Mouse (Mus musculus) C2C12 (cell line): Measurements from ENCODE around the gene Prtn3.

Experiments used
- CTCF ChIP-seq: IDR thresholded peaks from one replicate; pipeline ENCODE4 v1.5.1; 2011; ENCODE audit not compliant: control insufficient read depth, insufficient read depth, insufficient read length
- MAX ChIP-seq: IDR thresholded peaks from one replicate; pipeline ENCODE4 v1.6.1; 2011; ENCODE audit warnings: mild to moderate bottlenecking, control low read depth
- USF1 ChIP-seq: IDR thresholded peaks from one replicate; pipeline ENCODE4 v1.6.1; 2011; ENCODE audit warnings: low read depth, mild to moderate bottlenecking, control low read depth, moderate library complexity

- TF ChIP-seq CTCF (no peak), MAX (no peak), USF1 (no peak)
Measured at GRCm38 (mm10) chr10:79889386-79889785, 15.1 kb downstream of the Prtn3 start.
